Mouse (Mus musculus) E14TG2a.4 (cell line): Measurements from ENCODE around the gene Olfr90.

Experiments used
- H3K27me3 ChIP-seq: 2 replicates; pipeline ENCODE4 v1.6.1; 2014; ENCODE audit warnings: low read length, control low read depth; ENCODE audit not compliant: insufficient read depth
- H3K36me3 ChIP-seq: 2 replicates; pipeline ENCODE4 v1.6.1; 2014; ENCODE audit warnings: low read length, control low read depth; ENCODE audit not compliant: insufficient read depth
- H3K4me1 ChIP-seq: replicated peaks from 2 replicates; pipeline ENCODE4 v1.6.1; 2014; ENCODE audit warnings: low read depth, low read length, control low read depth
- H3K4me3 ChIP-seq: replicated peaks from 2 replicates; pipeline ENCODE4 v1.5.1; 2014; ENCODE audit warnings: mild to moderate bottlenecking, low read length
- H3K9me3 ChIP-seq: 2 replicates; pipeline ENCODE4 v1.6.1; 2014; ENCODE audit warnings: low read length, control low read depth
- CTCF ChIP-seq: conservative IDR thresholded peaks from 2 replicates; pipeline ENCODE4 v1.5.1; 2014; ENCODE audit warnings: low read length
- NANOG ChIP-seq: IDR thresholded peaks from 2 replicates; pipeline ENCODE4 v1.6.1; 2014; ENCODE audit warnings: borderline replicate concordance, low read length, mixed read lengths
- POU5F1 ChIP-seq: IDR thresholded peaks from 2 replicates; pipeline ENCODE4 v1.6.1; 2014; ENCODE audit warnings: low read length, borderline replicate concordance

Olfr90 gene

DNA sequence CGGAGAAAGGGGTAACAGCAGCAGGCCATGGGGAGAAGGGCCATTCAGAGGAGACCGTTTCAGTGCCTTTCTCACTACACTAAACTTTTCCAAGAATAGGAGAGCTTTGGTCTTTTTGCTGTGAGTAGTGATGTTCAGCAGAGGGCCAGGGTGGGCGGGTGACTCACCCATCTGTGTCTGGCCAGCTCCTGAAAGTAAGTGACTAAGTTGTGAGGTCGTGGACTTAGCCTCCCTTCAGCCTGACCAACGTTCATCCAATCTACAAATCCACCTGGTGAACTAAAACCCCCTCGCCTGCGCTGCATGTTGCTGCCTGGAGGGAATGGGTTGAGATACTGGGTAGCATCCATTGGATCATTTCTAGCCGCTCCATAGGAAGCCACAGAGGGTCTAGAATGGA is 18.2 kb downstream of the Olfr90 start:
- Histone ChIP-seq H3K4me3 (peak overlapping the region; percentile 5; the same call in 1 of the 2 replicates), H3K36me3 (peaks cover 99% of the 10 kb centered on the region)
- TF ChIP-seq CTCF (no peak), NANOG (no peak), POU5F1 (no peak)

DNA sequence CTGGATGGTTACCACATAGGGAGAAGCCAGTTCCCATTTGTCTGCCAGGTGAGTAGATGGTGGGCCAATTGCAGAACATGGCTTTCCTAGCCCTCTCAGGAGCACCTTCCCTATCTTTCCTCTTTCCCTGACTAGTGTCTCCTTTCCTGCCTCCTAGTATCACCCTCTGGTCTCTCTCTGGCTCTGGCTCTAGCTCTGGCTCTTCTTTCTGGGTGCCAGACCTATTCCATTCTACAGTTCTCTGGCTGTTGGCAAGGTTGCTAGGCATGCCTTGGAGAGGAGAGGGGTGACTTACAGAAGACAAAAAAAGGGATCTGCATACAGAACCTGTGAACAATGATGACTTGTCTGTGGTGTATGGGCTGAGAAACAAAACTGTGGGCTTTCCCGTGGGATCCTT is 20.4 kb downstream of the Olfr90 start:
- no peaks in the 10 kb centered on the region for H3K9me3 ChIP-seq
- H3K27me3 ChIP-seq: no peaks in the 10 kb centered on the region
- TF ChIP-seq NANOG: no peak
- no peak for TF ChIP-seq CTCF
- no peak for TF ChIP-seq POU5F1
- peaks cover 86% of the 10 kb centered on the region for H3K4me1 ChIP-seq
- H3K4me3 ChIP-seq: no peak overlapping the region
- peaks cover 99% of the 10 kb centered on the region for H3K36me3 ChIP-seq

More for the DNA sequence above, 18.2 kb downstream of the Olfr90 start:
- Histone ChIP-seq H3K27me3 (no peaks in the 10 kb centered on the region), H3K9me3 (no peaks in the 10 kb centered on the region), H3K4me1 (peaks cover 86% of the 10 kb centered on the region)

DNA sequence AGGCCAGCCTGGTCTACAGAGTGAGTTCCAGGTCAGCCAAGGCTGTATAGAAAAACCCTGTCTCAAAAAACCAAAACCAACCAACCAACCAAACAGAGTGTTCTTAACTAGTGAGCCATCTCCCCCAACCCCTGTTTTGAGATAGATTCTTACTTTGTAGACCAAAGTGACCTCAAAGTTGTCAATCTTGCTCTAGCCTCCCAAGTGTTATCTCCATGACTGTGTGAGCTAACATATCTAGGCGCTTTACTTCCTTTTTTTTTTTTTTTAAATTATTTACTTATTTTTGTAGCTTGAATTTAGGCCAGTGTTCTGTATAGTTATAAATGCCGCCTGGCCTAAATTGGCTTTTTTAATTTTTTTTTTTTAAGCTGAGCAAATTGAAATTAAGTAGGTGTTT is 22.3 kb downstream of the Olfr90 start:
- H3K9me3 ChIP-seq: no peaks in the 10 kb centered on the region
- TF ChIP-seq NANOG (no peak), POU5F1 (no peak), CTCF (no peak)
- peaks cover 86% of the 10 kb centered on the region for H3K4me1 ChIP-seq
- H3K4me3 ChIP-seq: no peak overlapping the region
- H3K36me3 ChIP-seq: peaks cover 99% of the 10 kb centered on the region
- H3K27me3 ChIP-seq: no peaks in the 10 kb centered on the region

DNA sequence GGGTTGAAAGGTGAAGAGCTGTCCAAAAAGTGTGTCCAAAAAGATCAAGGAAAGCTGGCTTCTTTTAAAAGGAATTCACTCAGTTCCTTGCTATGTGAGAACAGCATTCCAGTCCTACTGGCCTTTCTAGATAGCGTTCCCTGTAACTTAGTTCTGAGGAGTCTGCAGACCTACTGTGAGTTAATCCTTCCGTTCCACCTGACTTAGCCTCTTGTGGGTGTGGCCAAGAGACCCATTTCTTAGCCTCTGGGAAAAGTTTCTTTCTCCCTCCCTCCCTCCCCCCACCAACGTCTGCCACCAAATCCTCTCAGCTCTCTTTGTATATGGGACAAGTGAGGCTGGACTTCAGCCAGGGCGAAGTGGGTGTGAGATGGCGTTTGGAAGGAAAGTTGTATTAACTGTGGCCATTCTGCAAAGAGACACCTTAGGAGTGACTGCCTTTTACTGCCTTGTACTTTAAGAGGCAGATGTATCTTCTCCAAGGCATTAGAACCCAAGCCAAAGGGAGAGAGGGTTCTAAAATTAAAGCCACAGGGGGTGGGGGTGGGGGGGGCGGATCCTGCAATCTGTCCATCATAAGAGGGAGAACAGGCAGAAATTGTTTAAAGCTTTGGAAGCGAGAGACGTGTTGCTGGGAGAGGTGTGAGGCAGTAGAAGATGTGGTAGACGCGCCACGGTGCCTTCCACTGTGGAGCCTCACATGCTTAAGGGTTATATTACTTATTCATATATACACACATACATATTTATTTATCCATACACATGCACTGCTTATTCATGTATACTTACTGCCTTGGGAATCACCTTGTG is 24.4 kb downstream of the Olfr90 start:
- Histone ChIP-seq H3K4me3 (no peak overlapping the region), H3K4me1 (peaks cover 69% of the 10 kb centered on the region), H3K27me3 (no peaks in the 10 kb centered on the region), H3K9me3 (no peaks in the 10 kb centered on the region), H3K36me3 (peaks cover 99% of the 10 kb centered on the region)
- TF ChIP-seq POU5F1 (no peak), CTCF (no peak), NANOG (no peak)

DNA sequence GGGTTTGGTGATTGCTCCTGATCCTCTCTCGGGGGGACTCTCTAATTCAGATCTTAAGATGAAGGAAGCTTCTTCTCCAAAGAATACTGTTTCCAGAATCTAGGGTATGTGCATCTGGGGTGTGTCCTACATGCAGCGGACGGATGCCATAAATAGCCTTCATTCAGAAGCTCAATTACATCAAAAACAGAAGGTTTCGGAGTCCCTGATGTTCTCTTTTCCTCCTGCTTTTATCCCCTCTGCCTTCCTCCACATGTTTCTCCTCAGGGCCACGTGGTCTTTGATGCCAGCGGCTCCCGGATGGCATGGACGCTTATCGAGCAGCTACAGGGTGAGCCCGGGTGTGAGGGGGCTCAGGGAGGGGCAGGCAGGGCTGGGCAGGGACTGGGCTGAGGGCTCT is 25.2 kb downstream of the Olfr90 start:
- no peak for TF ChIP-seq POU5F1
- TF ChIP-seq CTCF: no peak
- no peak for TF ChIP-seq NANOG
- no peaks in the 10 kb centered on the region for H3K27me3 ChIP-seq
- peaks cover 62% of the 10 kb centered on the region for H3K4me1 ChIP-seq
- H3K9me3 ChIP-seq: no peaks in the 10 kb centered on the region
- H3K4me3 ChIP-seq: no peak overlapping the region
- peaks cover 100% of the 10 kb centered on the region for H3K36me3 ChIP-seq

DNA sequence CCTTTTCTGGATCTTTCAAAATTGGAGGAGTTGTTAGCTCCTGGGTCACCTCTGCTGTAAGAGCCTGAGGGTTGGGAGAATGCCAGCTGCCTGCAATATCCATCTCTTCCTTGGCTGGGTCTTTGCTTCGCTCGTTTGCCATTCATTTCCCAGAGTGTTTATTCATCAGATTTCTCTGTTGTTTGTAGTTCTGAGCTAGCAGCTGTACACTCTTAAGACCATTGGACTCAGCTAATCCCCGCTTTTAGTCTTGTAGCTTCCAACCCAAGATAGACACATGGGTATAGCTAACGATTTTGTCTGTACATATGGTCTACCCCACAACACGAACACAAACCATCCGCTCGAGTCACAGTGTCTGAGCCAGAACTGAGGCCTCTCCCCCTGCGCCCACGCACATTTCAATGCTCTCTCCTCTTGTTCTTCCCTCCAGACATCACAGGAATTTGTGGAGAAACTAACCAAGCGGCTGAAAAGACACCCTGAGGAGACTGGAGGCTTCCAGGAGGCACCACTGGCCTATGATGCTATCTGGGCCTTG is 26.1 kb downstream of the Olfr90 start:
- no peaks in the 10 kb centered on the region for H3K27me3 ChIP-seq
- no peaks in the 10 kb centered on the region for H3K9me3 ChIP-seq
- no peak overlapping the region for H3K4me3 ChIP-seq
- peaks cover 53% of the 10 kb centered on the region for H3K4me1 ChIP-seq
- TF ChIP-seq POU5F1 (no peak), CTCF (no peak), NANOG (no peak)
- H3K36me3 ChIP-seq: peaks cover 100% of the 10 kb centered on the region

DNA sequence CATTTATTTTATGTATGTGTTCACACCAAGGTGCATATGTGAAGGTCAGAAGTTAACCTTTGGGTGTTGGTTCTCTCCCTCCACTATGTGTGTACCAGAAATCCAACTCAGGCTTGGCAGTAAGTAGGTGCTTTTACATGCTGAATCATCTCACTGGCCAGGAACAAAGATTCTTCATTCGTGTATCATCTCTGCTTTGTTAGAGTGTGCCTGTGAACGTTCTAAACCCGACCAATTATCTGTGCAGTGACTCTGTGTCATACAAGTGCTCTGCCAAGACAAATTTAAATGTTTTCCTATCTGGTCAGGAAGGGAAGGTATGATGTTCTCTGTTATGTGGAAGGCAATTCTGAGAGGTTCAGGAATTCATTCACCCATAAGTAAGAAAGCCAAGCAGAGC is 26.9 kb downstream of the Olfr90 start:
- Histone ChIP-seq H3K36me3 (peaks cover 100% of the 10 kb centered on the region), H3K4me3 (no peak overlapping the region), H3K4me1 (peaks cover 53% of the 10 kb centered on the region), H3K27me3 (no peaks in the 10 kb centered on the region), H3K9me3 (no peaks in the 10 kb centered on the region)
- TF ChIP-seq NANOG (no peak), POU5F1 (no peak), CTCF (no peak)

DNA sequence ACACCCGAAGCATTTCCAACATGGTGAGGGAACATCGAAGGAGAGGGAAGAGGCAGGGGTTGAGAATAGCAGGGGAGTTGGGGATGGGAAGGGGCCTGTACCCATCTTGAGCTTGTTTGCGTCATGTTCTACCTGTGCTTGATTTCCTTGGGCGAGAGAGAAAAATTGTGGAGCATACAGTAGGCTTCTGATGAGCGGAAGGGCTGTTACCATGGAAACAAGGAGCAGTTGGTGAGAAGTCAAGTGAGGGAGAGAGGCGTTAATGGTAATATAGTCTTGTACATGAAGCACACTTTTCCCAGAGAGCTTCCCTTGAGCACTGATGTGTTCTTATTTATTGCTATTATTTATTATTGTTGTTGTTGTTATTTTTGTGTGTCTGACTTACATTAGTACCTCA is 31.3 kb downstream of the Olfr90 start:
- peaks cover 100% of the 10 kb centered on the region for H3K36me3 ChIP-seq
- no peaks in the 10 kb centered on the region for H3K9me3 ChIP-seq
- H3K4me1 ChIP-seq: peaks cover 60% of the 10 kb centered on the region
- TF ChIP-seq POU5F1 (no peak), NANOG (no peak), CTCF (no peak)
- H3K27me3 ChIP-seq: no peaks in the 10 kb centered on the region
- no peak overlapping the region for H3K4me3 ChIP-seq
